Mouse (Mus musculus): ENCODE data around the gene Llgl1. TPM values are rescaled to one million over a fixed set of nuclear protein-coding genes. Genes with fewer than 3 reads are reported as not detected.
A peak's percentile ranks its signal among the peaks of the same experiment; 100 is the strongest.

Llgl1 gene
- polyA plus RNA-seq, 1 experiment from 2014 or later: 4.6 TPM

DNA sequence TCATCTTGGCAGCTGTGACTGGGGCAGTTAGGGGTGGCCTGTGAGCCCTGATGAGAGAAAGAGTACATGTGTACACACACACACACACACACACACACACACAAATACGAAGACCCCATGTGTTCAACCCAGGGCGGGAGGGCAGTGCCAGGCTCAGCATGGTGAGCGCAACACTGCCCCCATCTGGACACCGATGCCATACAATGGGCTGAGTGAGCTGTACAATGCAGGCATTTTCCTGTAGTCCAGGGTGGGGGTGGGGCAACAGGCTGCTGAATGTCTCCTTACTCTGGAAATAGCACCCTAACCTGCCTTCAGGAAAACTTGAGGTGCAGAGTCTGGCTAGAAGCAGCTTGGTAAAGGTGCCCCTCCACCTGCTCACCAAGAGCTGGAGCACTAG is 3.6 kb downstream of the Llgl1 start:
- no peak overlapping the region for H3K4me3 ChIP-seq (ENCODE audit: low read depth, low read length)
- H3K4me2 ChIP-seq (ENCODE audit: low read depth, low read length): no peak overlapping the region
- peak; percentile 77 for TF ChIP-seq CTCF (IDR thresholded peaks at IDR 0.05; ENCODE audit: low read depth)
- no peak for TF ChIP-seq EP300 (IDR thresholded peaks at IDR 0.05; ENCODE audit: low read depth)
- peak; percentile 80 for DNase-seq
- H3K9ac ChIP-seq (replicated peaks): no peak overlapping the region
- peaks cover 22% of the 10 kb centered on the region for H3K4me1 ChIP-seq (ENCODE audit: insufficient read depth)
- H3K36me3 ChIP-seq (replicated peaks; ENCODE audit: insufficient read depth, low read length): peaks cover 19% of the 10 kb centered on the region
- WGBS (ENCODE audit: insufficient replicate concordance): 36% methylated on average over 4 of the region's 4 CpGs
- no peak overlapping the region for H3K27ac ChIP-seq (ENCODE audit: low read depth)
- no peaks in the 10 kb centered on the region for H3K9me3 ChIP-seq (ENCODE audit: low read length)
- ATAC-seq: no peak
- no peaks in the 10 kb centered on the region for H3K27me3 ChIP-seq (ENCODE audit: insufficient read depth, low read length)

DNA sequence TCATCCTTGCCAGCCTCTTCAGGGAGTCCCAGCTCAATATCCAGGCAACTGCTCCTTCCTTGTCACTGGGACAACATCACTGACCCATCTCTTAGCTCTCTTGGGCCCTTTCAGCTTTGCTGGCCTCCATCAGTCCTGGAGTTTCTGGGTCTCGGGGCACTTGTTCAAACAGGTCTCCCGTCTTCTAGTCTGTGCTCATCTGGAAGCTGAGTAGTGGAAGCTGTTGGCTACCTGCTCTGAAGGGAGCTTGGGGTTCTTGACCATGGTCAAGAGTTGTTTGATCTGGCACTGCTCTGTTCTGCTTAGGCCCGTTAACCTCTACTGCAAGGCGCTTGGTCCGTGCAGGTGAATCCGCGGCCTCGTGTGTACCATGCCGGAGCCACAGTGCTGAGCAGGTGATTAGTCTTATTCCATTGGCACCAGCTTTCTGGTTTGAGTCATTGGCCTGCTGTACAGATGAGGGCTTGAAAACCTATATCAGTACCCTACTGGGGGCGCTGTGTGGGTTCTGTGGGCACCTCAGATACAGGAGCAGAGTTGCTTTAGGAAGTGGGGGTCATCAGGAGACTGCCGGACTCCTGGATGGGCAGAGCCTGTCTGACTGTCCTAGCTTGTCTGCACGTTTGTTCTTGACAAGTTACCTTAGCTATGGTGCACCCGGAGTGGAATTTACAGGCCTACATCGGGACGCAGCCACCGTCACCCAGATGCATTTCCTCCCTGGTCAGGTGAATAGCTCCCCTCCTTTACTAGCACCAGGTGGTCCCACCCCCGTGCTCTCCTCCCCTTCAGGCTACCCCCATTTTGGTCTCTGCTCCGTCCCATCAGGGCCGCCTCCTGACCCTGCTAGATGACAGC is 4.7 kb downstream of the Llgl1 start:
- DNase-seq: peak; percentile 12
- Histone ChIP-seq H3K36me3 (replicated peaks; ENCODE audit: insufficient read depth, low read length) (peaks cover 29% of the 10 kb centered on the region), H3K27ac (ENCODE audit: low read depth) (no peak overlapping the region), H3K9ac (replicated peaks) (no peak overlapping the region), H3K4me3 (ENCODE audit: low read depth, low read length) (no peak overlapping the region), H3K9me3 (ENCODE audit: low read length) (no peaks in the 10 kb centered on the region), H3K4me2 (ENCODE audit: low read depth, low read length) (no peak overlapping the region), H3K4me1 (ENCODE audit: insufficient read depth) (peaks cover 13% of the 10 kb centered on the region), H3K27me3 (ENCODE audit: insufficient read depth, low read length) (no peaks in the 10 kb centered on the region)
- TF ChIP-seq CTCF (IDR thresholded peaks at IDR 0.05; ENCODE audit: low read depth) (no peak), EP300 (IDR thresholded peaks at IDR 0.05; ENCODE audit: low read depth) (no peak)
- no peak for ATAC-seq
- 90% methylated on average over 19 of the region's 19 CpGs for WGBS (ENCODE audit: insufficient replicate concordance)

DNA sequence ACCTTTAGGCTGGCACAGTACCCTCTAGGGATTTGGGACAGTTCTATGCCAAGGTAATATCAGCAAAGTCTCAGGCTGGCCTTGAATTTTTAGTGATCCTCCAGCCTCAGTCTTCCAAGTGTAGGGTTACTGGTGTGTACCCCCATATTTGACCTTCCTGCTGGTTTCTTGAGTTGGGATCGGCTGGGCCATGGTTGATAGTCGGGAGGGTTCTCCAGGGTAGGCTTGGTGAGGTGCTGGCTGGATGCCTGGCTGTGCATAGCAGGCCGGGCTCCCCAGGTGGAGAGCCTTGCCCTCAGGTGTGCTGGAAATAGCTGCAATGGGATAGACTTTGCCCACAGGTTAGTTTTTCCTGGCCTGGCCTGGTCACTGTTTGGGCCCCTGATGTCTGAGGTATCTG is 5.7 kb downstream of the Llgl1 start:
- DNase-seq (peak; percentile 12), ATAC-seq (no peak)
- Histone ChIP-seq H3K27me3 (ENCODE audit: insufficient read depth, low read length) (no peaks in the 10 kb centered on the region), H3K27ac (ENCODE audit: low read depth) (no peak overlapping the region), H3K4me1 (ENCODE audit: insufficient read depth) (peaks cover 10% of the 10 kb centered on the region), H3K36me3 (replicated peaks; ENCODE audit: insufficient read depth, low read length) (peaks cover 39% of the 10 kb centered on the region), H3K4me2 (ENCODE audit: low read depth, low read length) (no peak overlapping the region), H3K9me3 (ENCODE audit: low read length) (no peaks in the 10 kb centered on the region), H3K4me3 (ENCODE audit: low read depth, low read length) (no peak overlapping the region), H3K9ac (replicated peaks) (no peak overlapping the region)
- TF ChIP-seq EP300 (IDR thresholded peaks at IDR 0.05; ENCODE audit: low read depth): no peak
- TF ChIP-seq CTCF (IDR thresholded peaks at IDR 0.05; ENCODE audit: low read depth): no peak
- WGBS (ENCODE audit: insufficient replicate concordance): 80% methylated on average over 3 of the region's 3 CpGs

DNA sequence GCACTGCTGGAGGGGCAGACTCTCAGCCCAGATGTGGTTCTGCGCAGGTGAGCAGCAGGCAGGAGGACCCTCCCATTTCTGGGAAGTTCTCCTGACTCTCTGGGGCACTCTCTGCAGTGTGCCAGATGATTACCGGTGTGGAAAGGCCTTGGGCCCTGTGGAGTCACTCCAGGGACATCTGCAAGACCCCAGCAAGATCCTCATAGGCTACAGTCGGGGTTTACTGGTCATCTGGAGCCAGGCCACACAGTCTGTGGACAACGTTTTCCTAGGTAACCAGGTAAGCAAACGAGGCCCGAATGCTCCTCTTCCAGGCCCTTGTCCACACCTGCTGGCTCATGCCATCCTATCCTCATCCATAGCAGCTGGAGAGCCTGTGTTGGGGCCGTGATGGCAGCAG is 6.6 kb downstream of the Llgl1 start:
- Histone ChIP-seq H3K9me3 (ENCODE audit: low read length) (no peaks in the 10 kb centered on the region), H3K9ac (replicated peaks) (no peak overlapping the region), H3K4me1 (ENCODE audit: insufficient read depth) (peaks cover 2% of the 10 kb centered on the region; the same call in 1 of the 2 replicates), H3K36me3 (replicated peaks; ENCODE audit: insufficient read depth, low read length) (peaks cover 47% of the 10 kb centered on the region), H3K4me2 (ENCODE audit: low read depth, low read length) (no peak overlapping the region), H3K27me3 (ENCODE audit: insufficient read depth, low read length) (no peaks in the 10 kb centered on the region), H3K4me3 (ENCODE audit: low read depth, low read length) (no peak overlapping the region), H3K27ac (ENCODE audit: low read depth) (no peak overlapping the region)
- DNase-seq: peak; percentile 9
- ATAC-seq: no peak
- TF ChIP-seq EP300 (IDR thresholded peaks at IDR 0.05; ENCODE audit: low read depth) (no peak), CTCF (IDR thresholded peaks at IDR 0.05; ENCODE audit: low read depth) (no peak)
- WGBS (ENCODE audit: insufficient replicate concordance): 85% methylated on average over 7 of the region's 7 CpGs

DNA sequence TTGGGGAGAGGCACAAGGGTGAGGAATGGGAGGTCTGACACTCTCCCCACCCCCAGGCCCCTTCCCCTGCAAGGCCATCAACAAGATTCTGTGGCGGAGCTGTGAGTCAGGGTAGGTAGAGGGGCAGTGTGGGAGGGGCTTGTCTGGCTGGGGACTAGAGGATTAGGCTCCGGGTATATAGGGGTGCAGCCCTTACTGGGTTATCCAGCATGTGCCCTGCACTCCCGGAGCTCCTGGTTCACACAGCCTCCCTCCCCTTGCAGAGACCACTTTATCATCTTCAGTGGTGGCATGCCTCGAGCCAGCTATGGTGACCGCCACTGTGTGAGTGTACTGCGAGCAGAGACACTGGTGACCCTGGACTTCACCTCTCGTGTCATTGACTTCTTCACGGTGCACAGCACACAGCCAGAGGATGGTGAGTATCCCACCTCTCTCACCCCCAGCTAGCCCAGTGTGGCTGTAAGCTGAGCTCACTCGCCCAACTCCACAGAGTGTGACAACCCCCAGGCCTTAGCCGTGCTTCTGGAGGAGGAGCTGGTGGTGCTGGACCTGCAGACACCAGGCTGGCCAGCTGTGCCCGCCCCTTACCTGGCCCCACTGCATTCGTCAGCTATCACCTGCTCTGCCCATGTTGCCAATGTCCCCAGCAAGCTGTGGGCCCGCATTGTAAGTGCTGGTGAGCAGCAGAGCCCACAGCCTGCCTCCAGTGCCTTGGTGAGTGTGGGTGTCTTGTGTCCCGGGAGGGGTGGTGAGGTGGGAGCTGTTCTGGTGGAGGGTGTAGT is 7.4 kb downstream of the Llgl1 start:
- Histone ChIP-seq H3K4me1 (ENCODE audit: insufficient read depth) (no peaks in the 10 kb centered on the region), H3K9me3 (ENCODE audit: low read length) (no peaks in the 10 kb centered on the region), H3K4me3 (ENCODE audit: low read depth, low read length) (no peak overlapping the region), H3K4me2 (ENCODE audit: low read depth, low read length) (no peak overlapping the region), H3K27me3 (ENCODE audit: insufficient read depth, low read length) (no peaks in the 10 kb centered on the region), H3K36me3 (replicated peaks; ENCODE audit: insufficient read depth, low read length) (peaks cover 54% of the 10 kb centered on the region), H3K9ac (replicated peaks) (no peak overlapping the region), H3K27ac (ENCODE audit: low read depth) (no peak overlapping the region)
- DNase-seq (peak; percentile 12), ATAC-seq (no peak)
- WGBS (ENCODE audit: insufficient replicate concordance): 79% methylated on average over 14 of the region's 14 CpGs
- TF ChIP-seq EP300 (IDR thresholded peaks at IDR 0.05; ENCODE audit: low read depth) (no peak), CTCF (IDR thresholded peaks at IDR 0.05; ENCODE audit: low read depth) (no peak)

DNA sequence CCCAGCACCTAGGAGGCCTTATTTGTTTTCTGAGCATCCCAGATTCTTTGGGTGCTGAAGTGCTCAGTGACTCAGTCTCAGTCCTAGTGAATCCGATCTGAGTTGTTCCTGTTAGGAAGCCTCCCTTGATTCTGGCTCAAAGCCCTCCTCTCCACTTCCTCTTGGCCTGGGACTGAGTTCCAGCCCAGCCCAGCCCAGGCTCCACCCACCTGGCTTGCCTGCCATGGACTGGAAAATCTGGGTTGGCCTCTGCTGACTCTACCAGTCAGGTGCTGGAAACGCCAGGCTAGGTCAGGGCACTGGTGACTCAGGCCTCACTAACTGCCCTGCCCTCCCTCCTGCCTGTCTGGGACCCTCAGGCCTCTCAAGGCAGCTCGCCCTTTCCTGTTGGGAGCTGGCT is 8.1 kb downstream of the Llgl1 start:
- peaks cover 61% of the 10 kb centered on the region for H3K36me3 ChIP-seq (replicated peaks; ENCODE audit: insufficient read depth, low read length)
- no peak for ATAC-seq
- H3K9ac ChIP-seq (replicated peaks): no peak overlapping the region
- no peaks in the 10 kb centered on the region for H3K9me3 ChIP-seq (ENCODE audit: low read length)
- no peaks in the 10 kb centered on the region for H3K27me3 ChIP-seq (ENCODE audit: insufficient read depth, low read length)
- H3K27ac ChIP-seq (ENCODE audit: low read depth): no peak overlapping the region
- no peak for TF ChIP-seq EP300 (IDR thresholded peaks at IDR 0.05; ENCODE audit: low read depth)
- no peak for TF ChIP-seq CTCF (IDR thresholded peaks at IDR 0.05; ENCODE audit: low read depth)
- WGBS (ENCODE audit: insufficient replicate concordance): 65% methylated on average over 3 of the region's 3 CpGs
- no peaks in the 10 kb centered on the region for H3K4me1 ChIP-seq (ENCODE audit: insufficient read depth)
- DNase-seq: peak; percentile 33
- no peak overlapping the region for H3K4me3 ChIP-seq (ENCODE audit: low read depth, low read length)
- H3K4me2 ChIP-seq (ENCODE audit: low read depth, low read length): no peak overlapping the region

Measured in liver, postnatal 0 days (tissue).